Mouse (Mus musculus): Measurements from ENCODE around the gene Raet1e. TPM values are rescaled to one million over a fixed set of nuclear protein-coding genes. Genes with fewer than 3 reads are reported as not detected.
"Not testable (repeated sequence)": the region's sequence is repeated elsewhere in the genome, so short reads cannot be mapped to it uniquely, and the experiment has no call there.

Gene Raet1e
- polyA plus RNA-seq, 1 experiment from 2014 or later: 8.9 TPM

- not testable (repeated sequence) for H3K9me3 ChIP-seq; H3K4me1 ChIP-seq; ATAC-seq (ENCODE audit: insufficient number of reproducible peaks, insufficient read depth, low FRiP score, low TSS enrichment); H3K27ac ChIP-seq; H3K4me2 ChIP-seq (replicated peaks); H3K4me3 ChIP-seq; H3K27me3 ChIP-seq; H3K36me3 ChIP-seq; H3K9ac ChIP-seq
- WGBS: 9% methylated on average over 1 of the region's 8 CpGs
Measured at GRCm38 (mm10) chr10:22413702-22414494, 255.5 kb downstream of the Raet1e start.

Other genes with a start within 250 kb of the Raet1e start
- gene 4930444G20Rik, start 90.5 kb upstream of the Raet1e start, polyA plus RNA-seq (2016; fragmentation: Nextera tagmentation; extraction: Ambion mirVana): not detected in 2 replicates
- gene E030030I06Rik, start 9.3 kb upstream of the Raet1e start, polyA plus RNA-seq (2016; fragmentation: Nextera tagmentation; extraction: Ambion mirVana): 13.6 and 19.9 TPM in 2 replicates
- gene H60b, start within 50 bp of the Raet1e start, polyA plus RNA-seq (2016; fragmentation: Nextera tagmentation; extraction: Ambion mirVana): 0.37 and 0.73 TPM in 2 replicates
- gene Raet1d, start 202.0 kb downstream of the Raet1e start, polyA plus RNA-seq (2016; fragmentation: Nextera tagmentation; extraction: Ambion mirVana): 20.1 and 24.8 TPM in 2 replicates